24 mouse cellular contexts compared by ENCODE assay signal in genomic region chr2:47879071-47879470, GRCm38 (mm10).
DNase-seq lines count a peak whose midpoint lies in the region; ATAC-seq lines count a peak whose summit lies in the region.
"Had no signal": no experiment of that assay in that cellular context is flagged by ENCODE, and none has a peak within 500 bp of the region (broad histone marks: within the 10 kb centered on the region; RNA-seq: fewer than 3 reads in every experiment).

No protein-coding gene starts in this region.

- H3K4me1 ChIP-seq in forebrain, embryonic 13.5 days, result no peaks in the 10 kb centered on the region
- H3K4me1 ChIP-seq in forebrain, embryonic 12.5 days, result no peaks in the 10 kb centered on the region
- H3K4me1 ChIP-seq in forebrain, embryonic 15.5 days, result peaks cover 7% of the 10 kb centered on the region
- no peaks in the 10 kb centered on the region for H3K4me1 ChIP-seq in forebrain, embryonic 10.5 days
- H3K4me1 ChIP-seq in forebrain, embryonic 16.5 days (replicated peaks; ENCODE audit: control insufficient read depth, insufficient read depth, low read length), result no peaks in the 10 kb centered on the region
- H3K4me1 ChIP-seq: embryonic facial prominence, embryonic 13.5 days; embryonic facial prominence, embryonic 15.5 days had no signal

- no peaks in the 10 kb centered on the region for H3K27me3 ChIP-seq in forebrain, embryonic 13.5 days
- H3K27me3 ChIP-seq in forebrain, embryonic 12.5 days, result no peaks in the 10 kb centered on the region
- no peaks in the 10 kb centered on the region for H3K27me3 ChIP-seq in forebrain, embryonic 15.5 days
- no peaks in the 10 kb centered on the region for H3K27me3 ChIP-seq in forebrain, embryonic 10.5 days (ENCODE audit: poor library complexity, severe bottlenecking)
- H3K27me3 ChIP-seq in forebrain, embryonic 16.5 days (replicated peaks; ENCODE audit: control insufficient read depth, insufficient read depth, low read length), result no peaks in the 10 kb centered on the region
- H3K27me3 ChIP-seq: CH12.LX; embryonic facial prominence, embryonic 13.5 days; embryonic facial prominence, embryonic 15.5 days had no signal

- no peak overlapping the region for H3K4me2 ChIP-seq in forebrain, embryonic 13.5 days
- no peak overlapping the region for H3K4me2 ChIP-seq in forebrain, embryonic 12.5 days
- no peak overlapping the region for H3K4me2 ChIP-seq in forebrain, embryonic 15.5 days (replicated peaks)
- H3K4me2 ChIP-seq in forebrain, embryonic 16.5 days (ENCODE audit: low read length), result no peak overlapping the region
- H3K4me2 ChIP-seq: embryonic facial prominence, embryonic 13.5 days; embryonic facial prominence, embryonic 15.5 days had no signal

- ATAC-seq in forebrain, embryonic 13.5 days, result peak; percentile 66; the same call in 1 of the 2 replicates
- no peak for ATAC-seq in forebrain, embryonic 12.5 days (ENCODE audit: low FRiP score)
- ATAC-seq in forebrain, embryonic 15.5 days (replicated peaks), result peak; percentile 57; the same call in 1 of the 2 replicates
- ATAC-seq in forebrain, embryonic 16.5 days, result peak; percentile 84
- ATAC-seq: activated CD4-positive, CD25-positive, alpha-beta regulatory T cell, adult 4 months; CD4-positive, CD25-positive, alpha-beta regulatory T cell, adult 4 months; Patski had no signal

- H3K9me3 ChIP-seq in forebrain, embryonic 13.5 days (replicated peaks), result no peaks in the 10 kb centered on the region
- no peaks in the 10 kb centered on the region for H3K9me3 ChIP-seq in forebrain, embryonic 12.5 days
- no peaks in the 10 kb centered on the region for H3K9me3 ChIP-seq in forebrain, embryonic 15.5 days
- H3K9me3 ChIP-seq in forebrain, embryonic 10.5 days, result no peaks in the 10 kb centered on the region
- no peaks in the 10 kb centered on the region for H3K9me3 ChIP-seq in forebrain, embryonic 16.5 days (ENCODE audit: control insufficient read depth, low read length)
- H3K9me3 ChIP-seq: embryonic facial prominence, embryonic 13.5 days; embryonic facial prominence, embryonic 15.5 days; G1E had no signal

- no peak overlapping the region for H3K9ac ChIP-seq in forebrain, embryonic 13.5 days
- H3K9ac ChIP-seq in forebrain, embryonic 12.5 days, result no peak overlapping the region
- no peak overlapping the region for H3K9ac ChIP-seq in forebrain, embryonic 15.5 days (replicated peaks)
- H3K9ac ChIP-seq in forebrain, embryonic 16.5 days (replicated peaks; ENCODE audit: low read depth, low read length), result no peak overlapping the region
- H3K9ac ChIP-seq: embryonic facial prominence, embryonic 13.5 days; embryonic facial prominence, embryonic 15.5 days had no signal

- no peaks in the 10 kb centered on the region for H3K36me3 ChIP-seq in forebrain, embryonic 13.5 days (ENCODE audit: poor library complexity, severe bottlenecking)
- H3K36me3 ChIP-seq in forebrain, embryonic 12.5 days (replicated peaks), result no peaks in the 10 kb centered on the region
- no peaks in the 10 kb centered on the region for H3K36me3 ChIP-seq in forebrain, embryonic 15.5 days
- no peaks in the 10 kb centered on the region for H3K36me3 ChIP-seq in forebrain, embryonic 10.5 days (replicated peaks)
- no peaks in the 10 kb centered on the region for H3K36me3 ChIP-seq in forebrain, embryonic 16.5 days (ENCODE audit: control insufficient read depth, insufficient read depth)
- H3K36me3 ChIP-seq: embryonic facial prominence, embryonic 13.5 days; embryonic facial prominence, embryonic 15.5 days; G1E had no signal

- 89% methylated on average over 2 of the region's 2 CpGs for WGBS in forebrain, embryonic 13.5 days
- WGBS in forebrain, embryonic 12.5 days, result 88% methylated on average over 2 of the region's 2 CpGs
- 57% methylated on average over 2 of the region's 2 CpGs for WGBS in forebrain, embryonic 15.5 days
- WGBS in forebrain, embryonic 10.5 days, result 92% methylated on average over 2 of the region's 2 CpGs
- 58% methylated on average over 2 of the region's 2 CpGs for WGBS in forebrain, embryonic 16.5 days

- no peak overlapping the region for H3K27ac ChIP-seq in forebrain, embryonic 13.5 days
- no peak overlapping the region for H3K27ac ChIP-seq in forebrain, embryonic 12.5 days
- no peak overlapping the region for H3K27ac ChIP-seq in forebrain, embryonic 15.5 days (replicated peaks)
- no peak overlapping the region for H3K27ac ChIP-seq in forebrain, embryonic 10.5 days
- no peak overlapping the region for H3K27ac ChIP-seq in forebrain, embryonic 16.5 days (ENCODE audit: low read length)
- H3K27ac ChIP-seq: embryonic facial prominence, embryonic 13.5 days; embryonic facial prominence, embryonic 15.5 days; gastrocnemius, adult 2 months had no signal

- no peak for DNase-seq in forebrain, embryonic 10.5 days (ENCODE audit: extremely low spot score, low spot score)
- DNase-seq in adrenal gland, postnatal 25 days, result no peak
- DNase-seq in heart, adult 8-10 months (ENCODE audit: low spot score), result no peak
- DNase-seq: adrenal gland, adult 8-10 months; adrenal gland, postnatal 14 days; B cell, adult 2 months; cerebellum, adult 11-12 months; cerebellum, adult 2 months; cerebellum, adult 9-10 months; cerebellum, postnatal 10 days; cerebellum, postnatal 25 days; gastrocnemius, adult 2 months had no signal

- H3K4me3 ChIP-seq in forebrain, embryonic 13.5 days, result no peak overlapping the region
- no peak overlapping the region for H3K4me3 ChIP-seq in forebrain, embryonic 12.5 days (replicated peaks)
- no peak overlapping the region for H3K4me3 ChIP-seq in forebrain, embryonic 15.5 days
- no peak overlapping the region for H3K4me3 ChIP-seq in forebrain, embryonic 10.5 days
- H3K4me3 ChIP-seq in forebrain, embryonic 16.5 days (replicated peaks; ENCODE audit: low read length), result no peak overlapping the region
- H3K4me3 ChIP-seq: embryonic facial prominence, embryonic 13.5 days; embryonic facial prominence, embryonic 15.5 days; erythroblast, embryonic 14.5 days; gastrocnemius, adult 2 months had no signal
